ENCODE assay signal across 12 mouse cellular contexts in genomic region chr1:132199934-132200333, GRCm38 (mm10). TPM values are rescaled to one million over a fixed set of nuclear protein-coding genes. Genes with fewer than 3 reads are reported as not detected.
DNase-seq lines count a peak whose midpoint lies in the region; ATAC-seq and TF ChIP-seq lines count a peak whose summit lies in the region.
"Had no signal": no experiment of that assay in that cellular context is flagged by ENCODE, and none has a peak within 500 bp of the region (broad histone marks: within the 10 kb centered on the region; RNA-seq: fewer than 3 reads in every experiment).

No protein-coding gene starts in this region.

- ATAC-seq in kidney, embryonic 14.5 days (ENCODE audit: low FRiP score, low TSS enrichment), result no peak
- no peak for ATAC-seq in midbrain, embryonic 14.5 days (ENCODE audit: low FRiP score, low TSS enrichment)
- ATAC-seq in megakaryocyte progenitor cell, adult 5-6 weeks (replicated peaks; ENCODE audit: poor library complexity), result no peak

- peak overlapping the region; percentile 4; the same call in 1 of the 2 replicates for H3K4me2 ChIP-seq in kidney, embryonic 14.5 days (replicated peaks; ENCODE audit: low read depth, low read length)
- H3K4me2 ChIP-seq in midbrain, embryonic 14.5 days (ENCODE audit: low read length), result peak overlapping the region; percentile 48

- H3K36me3 ChIP-seq in kidney, embryonic 14.5 days (ENCODE audit: control insufficient read depth, insufficient read depth, low read length), result no peaks in the 10 kb centered on the region
- 0 out of 2 replicates have a peak, but pooled peaks cover 15% of the 10 kb centered on the region for H3K36me3 ChIP-seq in midbrain, embryonic 14.5 days (ENCODE audit: control insufficient read depth, insufficient read depth, low read length)
- H3K36me3 ChIP-seq: G1E had no signal

- H3K9ac ChIP-seq in kidney, embryonic 14.5 days (ENCODE audit: low read depth, low read length), result no peak overlapping the region
- peak overlapping the region; percentile 43 for H3K9ac ChIP-seq in midbrain, embryonic 14.5 days (replicated peaks; ENCODE audit: low read length)

- no peaks in the 10 kb centered on the region for H3K9me3 ChIP-seq in kidney, embryonic 14.5 days (ENCODE audit: control insufficient read depth, low read length)
- no peaks in the 10 kb centered on the region for H3K9me3 ChIP-seq in midbrain, embryonic 14.5 days (ENCODE audit: control insufficient read depth, low read length)
- H3K9me3 ChIP-seq: G1E had no signal

- no peak for TF ChIP-seq POLR2A in lung, adult 2 months (IDR thresholded peaks at IDR 0.05; ENCODE audit: borderline replicate concordance, extremely low read depth, low read depth, low read length)

- H3K27me3 ChIP-seq in kidney, embryonic 14.5 days (ENCODE audit: control insufficient read depth, insufficient read depth, low read length), result peaks cover 11% of the 10 kb centered on the region; the same call in 1 of the 2 replicates
- H3K27me3 ChIP-seq in midbrain, embryonic 14.5 days (ENCODE audit: control insufficient read depth, insufficient read depth, low read length), result no peaks in the 10 kb centered on the region

- no peak for TF ChIP-seq CTCF in lung, adult 2 months (IDR thresholded peaks at IDR 0.05; ENCODE audit: insufficient read depth, low read length)

- 20% methylated on average over 12 of the region's 12 CpGs for WGBS in kidney, embryonic 14.5 days
- WGBS in midbrain, embryonic 14.5 days, result 3% methylated on average over 12 of the region's 12 CpGs
- 44% methylated on average over 12 of the region's 12 CpGs for WGBS in lung, adult 2 months

- H3K4me3 ChIP-seq in kidney, embryonic 14.5 days (ENCODE audit: low read length), result no peak overlapping the region
- H3K4me3 ChIP-seq in midbrain, embryonic 14.5 days (replicated peaks; ENCODE audit: low read depth, low read length), result peak overlapping the region; percentile 11; the same call in 1 of the 2 replicates
- H3K4me3 ChIP-seq in lung, adult 2 months (replicated peaks; ENCODE audit: extremely low read depth, low read depth, low read length), result no peak overlapping the region

- no peak for DNase-seq in kidney, adult 18-20 months
- peak; percentile 51 for DNase-seq in cerebellum, adult 8-10 months
- peak; percentile 8 for DNase-seq in heart, postnatal 4 days
- peak; percentile 70 for DNase-seq in midbrain, embryonic 14.5 days
- no peak for DNase-seq in lung, adult 2 months
- no peak for DNase-seq in adrenal gland, postnatal 4 days (ENCODE audit: low spot score in 2 of 2)

- H3K27ac ChIP-seq in kidney, embryonic 14.5 days (ENCODE audit: low read depth, low read length), result no peak overlapping the region
- H3K27ac ChIP-seq in midbrain, embryonic 14.5 days (replicated peaks; ENCODE audit: low read depth, low read length), result peak overlapping the region; percentile 86

- no peaks in the 10 kb centered on the region for H3K4me1 ChIP-seq in kidney, embryonic 14.5 days (ENCODE audit: control insufficient read depth, insufficient read depth, low read length)
- H3K4me1 ChIP-seq in midbrain, embryonic 14.5 days (ENCODE audit: control insufficient read depth, insufficient read depth, low read length), result peaks cover 82% of the 10 kb centered on the region
- H3K4me1 ChIP-seq in lung, adult 2 months (ENCODE audit: control insufficient read depth, insufficient read depth, low read length), result peaks cover 4% of the 10 kb centered on the region

RNA-seq across cellular contexts. Expression of gene AC124108.1, which starts 8.7 kb away (rescaled TPM):
- 0.05 and 0.09 TPM in 2 replicates for polyA plus RNA-seq in kidney, embryonic 14.5 days (2014; fragmentation: Nextera tagmentation; extraction: Ambion mirVana)
- total RNA-seq in heart, postnatal 4 days (2021), result not detected
- 4.4 and 4.5 TPM in 2 replicates for polyA plus RNA-seq in midbrain, embryonic 14.5 days (2014; fragmentation: Nextera tagmentation; extraction: Ambion mirVana)
- not detected in 2 replicates for total RNA-seq in megakaryocyte progenitor cell, adult 5-6 weeks (2015)
- not detected in 2 replicates for total RNA-seq in megakaryocyte progenitor cell, adult 5-6 weeks (2017)
- polyA plus RNA-seq in lung, adult 2 months (2012; rRNA removed), result not detected in 2 replicates
- under 1 TPM; 0.17 to 0.25 TPM for total RNA-seq in adrenal gland, postnatal 4 days (2021)
- polyA plus RNA-seq: G1E; small intestine, adult 2 months had no signal

RNA-seq across cellular contexts. Expression of gene Lemd1, which starts 8.7 kb away (rescaled TPM):
- 0.37 TPM in 1 of 2 replicates, not detected in the other for polyA plus RNA-seq in kidney, embryonic 14.5 days (2014; fragmentation: Nextera tagmentation; extraction: Ambion mirVana)
- total RNA-seq in heart, postnatal 4 days (2021), result not detected
- 21.2 and 23.2 TPM in 2 replicates for polyA plus RNA-seq in midbrain, embryonic 14.5 days (2014; fragmentation: Nextera tagmentation; extraction: Ambion mirVana)
- total RNA-seq in megakaryocyte progenitor cell, adult 5-6 weeks (2015), result not detected in 2 replicates
- not detected in 2 replicates for total RNA-seq in megakaryocyte progenitor cell, adult 5-6 weeks (2017)
- not detected in 2 replicates for polyA plus RNA-seq in lung, adult 2 months (2012; rRNA removed)
- under 1 TPM; 0.17 to 0.67 TPM for total RNA-seq in adrenal gland, postnatal 4 days (2021)
- polyA plus RNA-seq: G1E had no signal

RNA-seq across cellular contexts. Expression of gene Gm10188, which starts 29.6 kb away (rescaled TPM):
- polyA plus RNA-seq in kidney, embryonic 14.5 days (2014; fragmentation: Nextera tagmentation; extraction: Ambion mirVana), result not detected in 2 replicates
- not detected for total RNA-seq in heart, postnatal 4 days (2021)
- 0.70 TPM in 1 of 2 replicates, not detected in the other for polyA plus RNA-seq in midbrain, embryonic 14.5 days (2014; fragmentation: Nextera tagmentation; extraction: Ambion mirVana)
- not detected in 2 replicates for total RNA-seq in megakaryocyte progenitor cell, adult 5-6 weeks (2015)
- not detected in 2 replicates for total RNA-seq in megakaryocyte progenitor cell, adult 5-6 weeks (2017)
- not detected in 2 replicates for polyA plus RNA-seq in lung, adult 2 months (2012; rRNA removed)
- not detected for total RNA-seq in adrenal gland, postnatal 4 days (2021)
- total RNA-seq: G1E; left cerebral cortex, postnatal 10 days had no signal
- polyA plus RNA-seq: embryonic facial prominence, embryonic 11.5 days; G1E; small intestine, adult 2 months had no signal

Comparison
In these comparisons a context has a peak if more than half of its experiments do, and no peak if none do; other contexts are left out.
1. DNase-seq: peak in cerebellum, adult 8-10 months (single experiment), heart, postnatal 4 days (single experiment) and midbrain, embryonic 14.5 days (single experiment); none in kidney, adult 18-20 months (single experiment), lung, adult 2 months (single experiment) and adrenal gland, postnatal 4 days (0 of 2).